Mouse (Mus musculus) kidney, embryonic 14.5 days (tissue): ENCODE results near the gene Vcam1. TPM values are rescaled to one million over a fixed set of nuclear protein-coding genes. Genes with fewer than 3 reads are reported as not detected.

Experiments used
- ATAC-seq: fragments of 200-750 bp; cut with Nextera tagmentation; 2 replicates; pipeline ENCODE4 v1.8.0; 2017; ENCODE audit warnings: moderate number of reproducible peaks, mild to moderate bottlenecking, moderate TSS enrichment, moderate library complexity; ENCODE audit not compliant: low FRiP score, low TSS enrichment
- H3K27ac ChIP-seq: fragments of 300-500 bp; sonication (generic); 2 replicates; pipeline ENCODE4 v1.5.1; 2014; ENCODE audit warnings: low read depth, mild to moderate bottlenecking, low read length, moderate library complexity, mixed read lengths
- H3K27me3 ChIP-seq: fragments of 300-500 bp; sonication (generic); 2 replicates; pipeline ENCODE4 v1.6.1; 2014; ENCODE audit warnings: mild to moderate bottlenecking, low read length; ENCODE audit not compliant: control insufficient read depth, insufficient read depth
- H3K36me3 ChIP-seq: fragments of 300-500 bp; sonication (generic); 2 replicates; pipeline ENCODE4 v1.6.1; 2014; ENCODE audit warnings: low read length, mixed read lengths; ENCODE audit not compliant: control insufficient read depth, insufficient read depth
- H3K4me1 ChIP-seq: fragments of 300-500 bp; sonication (generic); 2 replicates; pipeline ENCODE4 v1.6.1; 2014; ENCODE audit warnings: low read length, mixed read lengths; ENCODE audit not compliant: control insufficient read depth, insufficient read depth
- H3K4me2 ChIP-seq: fragments of 300-500 bp; sonication (generic); replicated peaks from 2 replicates; pipeline ENCODE4 v1.6.1; 2014; ENCODE audit warnings: low read depth, mild to moderate bottlenecking, low read length
- H3K4me3 ChIP-seq: fragments of 300-500 bp; sonication (generic); 2 replicates; pipeline ENCODE4 v1.5.1; 2014; ENCODE audit warnings: mild to moderate bottlenecking, low read length
- H3K9ac ChIP-seq: fragments of 300-500 bp; sonication (generic); 2 replicates; pipeline ENCODE4 v1.6.1; 2014; ENCODE audit warnings: low read depth, mild to moderate bottlenecking, low read length, moderate library complexity
- H3K9me3 ChIP-seq: fragments of 300-500 bp; sonication (generic); 2 replicates; pipeline ENCODE4 v1.6.1; 2016; ENCODE audit warnings: low read length; ENCODE audit not compliant: control insufficient read depth
- WGBS: fragments of 180-500 bp; shearing (Covaris S2); extraction: QIAGEN DNeasy Blood & Tissue Kit; methylation state at CpG from one replicate; pipeline ENCODE4 v1.1.7; 2014; 5-methylcytosine and 5-hydroxymethylcytosine counted together
- polyA plus RNA-seq: library from polyadenylated mRNA; unstranded; fragments of >200 nt; fragmentation: Nextera tagmentation; extraction: Ambion mirVana; gene quantifications from 2 replicates; pipeline ENCODE4 v1.2.1, GENCODE M21; 2014

Gene Vcam1
- polyA plus RNA-seq, 1 experiment from 2014 or later: 33.8 TPM

GRCm38 (mm10) chr3:116121026-116121425 is 8.5 kb downstream of the Vcam1 start:
- no peak overlapping the region for H3K9ac ChIP-seq
- H3K4me3 ChIP-seq: no peak overlapping the region
- no peak for ATAC-seq
- H3K27me3 ChIP-seq: no peaks in the 10 kb centered on the region
- no peaks in the 10 kb centered on the region for H3K9me3 ChIP-seq
- no peak overlapping the region for H3K4me2 ChIP-seq
- no peak overlapping the region for H3K27ac ChIP-seq
- H3K4me1 ChIP-seq: no peaks in the 10 kb centered on the region
- WGBS: 83% methylated on average over 3 of the region's 3 CpGs
- no peaks in the 10 kb centered on the region; the same call in 1 of the 2 replicates for H3K36me3 ChIP-seq

- no peak overlapping the region for H3K9ac ChIP-seq
- ATAC-seq: no peak
- 91% methylated on average over 6 of the region's 6 CpGs for whole genome bisulfite sequencing
Observed at GRCm38 (mm10) chr3:116120391-116120790, 9.1 kb downstream of the Vcam1 start.

GRCm38 (mm10) chr3:116119162-116119561 is 10.3 kb downstream of the Vcam1 start:
- Histone ChIP-seq H3K36me3 (no peaks in the 10 kb centered on the region; the same call in 1 of the 2 replicates), H3K27me3 (no peaks in the 10 kb centered on the region), H3K4me1 (no peaks in the 10 kb centered on the region), H3K4me3 (no peak overlapping the region), H3K9me3 (no peaks in the 10 kb centered on the region), H3K4me2 (no peak overlapping the region), H3K9ac (no peak overlapping the region), H3K27ac (no peak overlapping the region)
- WGBS: 77% methylated on average over 7 of the region's 7 CpGs
- no peak for ATAC-seq

More at GRCm38 (mm10) chr3:116120391-116120790, 9.1 kb downstream of the Vcam1 start:
- H3K4me2 ChIP-seq: no peak overlapping the region
- H3K9me3 ChIP-seq: no peaks in the 10 kb centered on the region
- no peaks in the 10 kb centered on the region; the same call in 1 of the 2 replicates for H3K36me3 ChIP-seq
- H3K27me3 ChIP-seq: no peaks in the 10 kb centered on the region
- no peaks in the 10 kb centered on the region for H3K4me1 ChIP-seq
- no peak overlapping the region for H3K4me3 ChIP-seq
- H3K27ac ChIP-seq: no peak overlapping the region

- H3K9ac ChIP-seq: no peak overlapping the region
- H3K27me3 ChIP-seq: no peaks in the 10 kb centered on the region
- ATAC-seq: no peak
- no peaks in the 10 kb centered on the region for H3K36me3 ChIP-seq
- no peak overlapping the region for H3K27ac ChIP-seq
- no peak overlapping the region for H3K4me3 ChIP-seq
- H3K4me2 ChIP-seq: no peak overlapping the region
- WGBS: 87% methylated on average over 4 of the region's 4 CpGs
- no peaks in the 10 kb centered on the region for H3K9me3 ChIP-seq
- 0 out of 2 replicates have a peak, but pooled peaks cover 3% of the 10 kb centered on the region for H3K4me1 ChIP-seq
Observed at GRCm38 (mm10) chr3:116117046-116117445, 12.4 kb downstream of the Vcam1 start.

GRCm38 (mm10) chr3:116114249-116115188 is 15.0 kb downstream of the Vcam1 start:
- Histone ChIP-seq H3K27me3 (no peaks in the 10 kb centered on the region), H3K36me3 (no peaks in the 10 kb centered on the region), H3K9ac (no peak overlapping the region), H3K4me3 (no peak overlapping the region), H3K27ac (no peak overlapping the region; the same call in 1 of the 2 replicates), H3K4me2 (no peak overlapping the region), H3K9me3 (no peaks in the 10 kb centered on the region), H3K4me1 (0 out of 2 replicates have a peak, but pooled peaks cover 3% of the 10 kb centered on the region)
- 58% methylated on average over 12 of the region's 12 CpGs for WGBS
- no peak for ATAC-seq

- 0 out of 2 replicates have a peak, but pooled peaks cover 3% of the 10 kb centered on the region for H3K4me1 ChIP-seq
- no peaks in the 10 kb centered on the region for H3K9me3 ChIP-seq
- H3K4me3 ChIP-seq: no peak overlapping the region
- H3K9ac ChIP-seq: no peak overlapping the region
- ATAC-seq: no peak
- no peaks in the 10 kb centered on the region for H3K27me3 ChIP-seq
- H3K4me2 ChIP-seq: no peak overlapping the region
- 29% methylated on average over 7 of the region's 7 CpGs for WGBS
- H3K27ac ChIP-seq: peak overlapping the region; percentile 25
- no peaks in the 10 kb centered on the region for H3K36me3 ChIP-seq
Observed at GRCm38 (mm10) chr3:116113443-116114241, 15.8 kb downstream of the Vcam1 start.

GRCm38 (mm10) chr3:116112816-116113405 is 16.6 kb downstream of the Vcam1 start:
- no peak overlapping the region for H3K9ac ChIP-seq
- no peaks in the 10 kb centered on the region for H3K36me3 ChIP-seq
- H3K27me3 ChIP-seq: no peaks in the 10 kb centered on the region
- no peaks in the 10 kb centered on the region for H3K9me3 ChIP-seq
- 84% methylated on average over 5 of the region's 5 CpGs for WGBS
- no peak overlapping the region for H3K27ac ChIP-seq
- ATAC-seq: no peak
- H3K4me2 ChIP-seq: no peak overlapping the region
- H3K4me3 ChIP-seq: no peak overlapping the region
- 0 out of 2 replicates have a peak, but pooled peaks cover 3% of the 10 kb centered on the region for H3K4me1 ChIP-seq

GRCm38 (mm10) chr3:116105713-116106112 is 23.8 kb downstream of the Vcam1 start:
- ATAC-seq: no peak
- H3K4me2 ChIP-seq: no peak overlapping the region

More at GRCm38 (mm10) chr3:116105713-116106112, 23.8 kb downstream of the Vcam1 start:
- no peak overlapping the region for H3K9ac ChIP-seq
- no peaks in the 10 kb centered on the region for H3K27me3 ChIP-seq
- WGBS: 88% methylated on average over 5 of the region's 5 CpGs
- H3K36me3 ChIP-seq: no peaks in the 10 kb centered on the region
- H3K4me1 ChIP-seq: no peaks in the 10 kb centered on the region
- no peak overlapping the region for H3K4me3 ChIP-seq
- no peaks in the 10 kb centered on the region for H3K9me3 ChIP-seq
- no peak overlapping the region for H3K27ac ChIP-seq
